Mouse (Mus musculus): ENCODE measurements around the gene Prr5. TPM values are rescaled to one million over a fixed set of nuclear protein-coding genes. Genes with fewer than 3 reads are reported as not detected.

Gene Prr5
- polyA plus RNA-seq, 1 experiment, result not detected

GRCm38 (mm10) chr15:84680545-84681454 lies 11.4 kb downstream of the Prr5 start:
- Histone ChIP-seq H3K27ac (ENCODE audit: insufficient read depth, low read depth, low read length) (no peak overlapping the region), H3K4me3 (ENCODE audit: insufficient read depth, low read depth, low read length) (peak overlapping the region; percentile 53), H3K4me1 (ENCODE audit: control insufficient read depth, insufficient read depth, low read length) (peaks cover 24% of the 10 kb centered on the region)
- no peak for TF ChIP-seq CTCF (IDR thresholded peaks at IDR 0.05; ENCODE audit: insufficient read depth, low read depth, low read length)
- no peak for TF ChIP-seq POLR2A (IDR thresholded peaks at IDR 0.05; ENCODE audit: insufficient read depth, low read depth, low read length)
- WGBS, result 2% methylated on average over 70 of the region's 77 CpGs

DNA sequence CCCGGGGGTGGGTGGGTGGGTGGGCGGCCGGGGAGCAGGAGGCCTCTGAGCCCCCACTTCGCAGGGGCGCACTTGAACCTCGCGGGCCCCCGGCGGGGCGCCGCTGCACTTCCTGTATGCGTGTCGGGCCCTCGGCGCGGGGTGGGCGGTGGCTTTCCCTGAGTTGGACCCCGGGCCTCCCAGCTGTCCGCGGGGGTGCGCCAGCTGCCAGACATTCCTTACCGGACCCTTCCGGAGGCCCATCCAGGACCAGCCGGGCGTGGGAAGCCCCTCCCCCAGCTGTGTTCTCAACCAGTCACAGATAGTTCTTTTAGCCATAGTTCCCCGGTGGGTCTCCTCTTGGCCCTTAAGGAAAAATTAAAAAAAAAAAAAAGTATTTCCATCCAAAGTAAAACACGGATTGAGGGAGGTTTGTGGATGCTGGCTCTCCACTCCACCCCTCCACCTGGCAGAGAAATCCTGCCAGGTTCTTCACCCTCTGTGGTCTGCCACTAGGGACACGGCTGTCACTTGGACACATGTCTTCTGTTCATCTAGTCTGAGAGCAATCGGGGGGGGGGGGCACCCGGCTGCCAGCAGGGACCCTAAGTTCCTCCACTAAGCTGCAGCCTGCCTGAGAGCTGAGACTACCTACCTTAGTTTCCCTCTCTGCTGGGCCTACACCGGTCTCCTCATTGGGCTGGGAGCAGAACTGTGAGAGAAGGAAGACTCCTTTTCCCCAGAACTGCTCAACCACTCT lies 12.2 kb downstream of the Prr5 start:
- H3K4me3 ChIP-seq (ENCODE audit: insufficient read depth, low read depth, low read length), result peak overlapping the region; percentile 53
- TF ChIP-seq CTCF (IDR thresholded peaks at IDR 0.05; ENCODE audit: insufficient read depth, low read depth, low read length) (no peak), POLR2A (IDR thresholded peaks at IDR 0.05; ENCODE audit: insufficient read depth, low read depth, low read length) (no peak)
- WGBS, result 6% methylated on average over 31 of the region's 31 CpGs
- H3K27ac ChIP-seq (ENCODE audit: insufficient read depth, low read depth, low read length), result no peak overlapping the region
- peaks cover 19% of the 10 kb centered on the region for H3K4me1 ChIP-seq (ENCODE audit: control insufficient read depth, insufficient read depth, low read length)

- no peak for TF ChIP-seq CTCF (IDR thresholded peaks at IDR 0.05; ENCODE audit: insufficient read depth, low read depth, low read length)
- TF ChIP-seq POLR2A (IDR thresholded peaks at IDR 0.05; ENCODE audit: insufficient read depth, low read depth, low read length), result no peak
- Histone ChIP-seq H3K4me1 (ENCODE audit: control insufficient read depth, insufficient read depth, low read length) (peaks cover 19% of the 10 kb centered on the region), H3K27ac (ENCODE audit: insufficient read depth, low read depth, low read length) (no peak overlapping the region), H3K4me3 (ENCODE audit: insufficient read depth, low read depth, low read length) (no peak overlapping the region)
- WGBS, result 98% methylated on average over 3 of the region's 3 CpGs
Measured at GRCm38 (mm10) chr15:84682206-84682605, 12.8 kb downstream of the Prr5 start.

DNA sequence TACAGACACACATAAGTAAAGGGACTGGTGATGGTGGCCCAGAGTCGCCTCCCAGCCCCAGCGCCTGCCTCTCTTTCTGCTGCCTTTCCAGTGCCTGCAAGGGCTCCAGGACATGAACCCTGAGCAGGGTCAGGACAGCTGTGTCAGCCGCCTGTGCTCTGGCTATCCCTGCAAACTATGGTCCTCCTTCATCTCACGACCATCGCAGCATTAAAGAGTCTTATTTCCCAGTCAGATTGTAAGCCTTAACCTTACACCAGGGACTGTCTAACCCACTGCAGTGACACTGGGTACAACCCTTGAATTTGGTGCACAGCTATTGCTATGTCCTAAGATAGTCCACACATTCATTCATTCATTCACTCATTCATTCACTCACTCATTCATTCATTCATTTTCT lies 13.4 kb downstream of the Prr5 start:
- TF ChIP-seq POLR2A (IDR thresholded peaks at IDR 0.05; ENCODE audit: insufficient read depth, low read depth, low read length) (no peak), CTCF (IDR thresholded peaks at IDR 0.05; ENCODE audit: insufficient read depth, low read depth, low read length) (no peak)
- Histone ChIP-seq H3K27ac (ENCODE audit: insufficient read depth, low read depth, low read length) (no peak overlapping the region), H3K4me1 (ENCODE audit: control insufficient read depth, insufficient read depth, low read length) (peaks cover 18% of the 10 kb centered on the region), H3K4me3 (ENCODE audit: insufficient read depth, low read depth, low read length) (no peak overlapping the region)
- 88% methylated on average over 5 of the region's 5 CpGs for WGBS

DNA sequence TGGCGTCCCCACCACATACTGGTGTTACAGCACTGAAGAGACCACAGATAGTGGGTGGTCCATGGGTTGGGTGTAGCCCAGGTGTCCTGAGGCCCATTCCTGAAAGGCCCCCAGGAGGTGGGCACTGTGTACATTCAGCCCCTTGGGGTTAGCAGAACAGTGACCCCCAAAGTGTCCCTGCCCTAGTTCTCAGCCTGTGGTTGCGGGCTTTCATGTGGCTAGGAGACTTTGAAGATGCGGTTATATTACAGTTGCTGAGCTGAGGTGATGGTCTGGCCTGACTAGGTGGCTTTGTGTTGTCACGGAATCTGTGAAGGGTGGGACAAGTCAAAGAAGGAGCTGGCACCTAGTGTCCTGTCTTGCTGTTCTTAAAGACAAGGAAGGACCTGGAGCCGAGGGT lies 15.1 kb downstream of the Prr5 start:
- no peak for TF ChIP-seq POLR2A (IDR thresholded peaks at IDR 0.05; ENCODE audit: insufficient read depth, low read depth, low read length)
- TF ChIP-seq CTCF (IDR thresholded peaks at IDR 0.05; ENCODE audit: insufficient read depth, low read depth, low read length), result no peak
- Histone ChIP-seq H3K4me3 (ENCODE audit: insufficient read depth, low read depth, low read length) (no peak overlapping the region), H3K27ac (ENCODE audit: insufficient read depth, low read depth, low read length) (no peak overlapping the region), H3K4me1 (ENCODE audit: control insufficient read depth, insufficient read depth, low read length) (peaks cover 12% of the 10 kb centered on the region)
- WGBS, result 93% methylated on average over 5 of the region's 5 CpGs

DNA sequence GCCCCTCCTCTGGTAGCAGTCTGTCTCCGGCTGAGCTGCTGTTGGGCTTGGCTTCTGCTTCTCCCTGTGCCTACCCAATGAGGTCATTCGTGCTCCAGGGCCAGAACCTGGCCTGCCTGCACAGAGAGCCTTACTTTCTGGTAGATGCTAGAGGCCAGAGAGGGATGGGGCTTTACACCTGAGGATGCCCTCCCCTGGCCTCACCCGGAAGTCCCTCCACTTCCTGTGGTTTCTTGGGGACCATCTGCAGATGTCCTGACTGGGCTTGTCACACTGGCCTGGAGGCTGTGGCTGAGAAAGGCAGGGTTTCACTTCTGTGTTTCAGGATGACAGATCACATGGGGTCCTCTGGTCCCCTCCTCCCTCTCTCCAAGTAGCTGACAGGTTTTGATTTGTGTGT lies 16.0 kb downstream of the Prr5 start:
- TF ChIP-seq POLR2A (IDR thresholded peaks at IDR 0.05; ENCODE audit: insufficient read depth, low read depth, low read length), result no peak
- no peak for TF ChIP-seq CTCF (IDR thresholded peaks at IDR 0.05; ENCODE audit: insufficient read depth, low read depth, low read length)
- no peak overlapping the region for H3K4me3 ChIP-seq (ENCODE audit: insufficient read depth, low read depth, low read length)
- peaks cover 10% of the 10 kb centered on the region for H3K4me1 ChIP-seq (ENCODE audit: control insufficient read depth, insufficient read depth, low read length)
- H3K27ac ChIP-seq (ENCODE audit: insufficient read depth, low read depth, low read length), result no peak overlapping the region
- WGBS, result 74% methylated on average over 3 of the region's 3 CpGs

DNA sequence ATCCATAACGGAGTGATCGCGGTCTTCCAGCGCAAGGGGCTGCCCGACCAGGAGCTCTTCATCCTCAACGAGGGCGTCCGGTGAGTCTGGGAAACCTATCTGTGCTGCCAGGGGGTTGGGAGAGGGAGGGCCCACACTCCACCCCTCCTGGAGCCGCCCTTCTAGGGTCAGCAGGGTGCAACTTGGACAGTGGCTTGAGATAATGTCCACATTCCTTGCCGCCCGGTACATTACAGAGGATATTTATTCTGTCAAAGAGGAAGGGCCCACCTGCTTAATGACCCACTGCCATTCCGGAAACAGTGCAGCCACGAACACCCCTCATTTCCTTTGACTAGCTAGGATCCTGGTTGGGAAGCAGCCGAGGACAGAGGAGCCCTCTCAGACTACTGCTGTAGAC lies 18.5 kb downstream of the Prr5 start:
- TF ChIP-seq POLR2A (IDR thresholded peaks at IDR 0.05; ENCODE audit: insufficient read depth, low read depth, low read length) (no peak), CTCF (IDR thresholded peaks at IDR 0.05; ENCODE audit: insufficient read depth, low read depth, low read length) (no peak)
- H3K4me3 ChIP-seq (ENCODE audit: insufficient read depth, low read depth, low read length), result no peak overlapping the region
- no peaks in the 10 kb centered on the region for H3K4me1 ChIP-seq (ENCODE audit: control insufficient read depth, insufficient read depth, low read length)
- WGBS, result 81% methylated on average over 14 of the region's 14 CpGs
- H3K27ac ChIP-seq (ENCODE audit: insufficient read depth, low read depth, low read length), result no peak overlapping the region

GRCm38 (mm10) chr15:84689356-84689755 lies 19.9 kb downstream of the Prr5 start:
- no peak overlapping the region for H3K27ac ChIP-seq (ENCODE audit: insufficient read depth, low read depth, low read length)
- H3K4me3 ChIP-seq (ENCODE audit: insufficient read depth, low read depth, low read length), result no peak overlapping the region
- no peaks in the 10 kb centered on the region for H3K4me1 ChIP-seq (ENCODE audit: control insufficient read depth, insufficient read depth, low read length)
- TF ChIP-seq CTCF (IDR thresholded peaks at IDR 0.05; ENCODE audit: insufficient read depth, low read depth, low read length), result no peak
- TF ChIP-seq POLR2A (IDR thresholded peaks at IDR 0.05; ENCODE audit: insufficient read depth, low read depth, low read length), result no peak
- 77% methylated on average over 6 of the region's 6 CpGs for WGBS

GRCm38 (mm10) chr15:84691513-84691912 lies 22.1 kb downstream of the Prr5 start:
- 94% methylated on average over 6 of the region's 6 CpGs for WGBS

More at GRCm38 (mm10) chr15:84691513-84691912, 22.1 kb downstream of the Prr5 start:
- no peak overlapping the region for H3K27ac ChIP-seq (ENCODE audit: insufficient read depth, low read depth, low read length)
- TF ChIP-seq POLR2A (IDR thresholded peaks at IDR 0.05; ENCODE audit: insufficient read depth, low read depth, low read length), result no peak
- no peak for TF ChIP-seq CTCF (IDR thresholded peaks at IDR 0.05; ENCODE audit: insufficient read depth, low read depth, low read length)
- no peaks in the 10 kb centered on the region for H3K4me1 ChIP-seq (ENCODE audit: control insufficient read depth, insufficient read depth, low read length)
- H3K4me3 ChIP-seq (ENCODE audit: insufficient read depth, low read depth, low read length), result no peak overlapping the region

All from olfactory bulb, adult 2 months (tissue).